Mouse (Mus musculus): ENCODE data around the gene Gm20388. TPM values are rescaled to one million over a fixed set of nuclear protein-coding genes. Genes with fewer than 3 reads are reported as not detected.
"Not testable (repeated sequence)": the region's sequence is repeated elsewhere in the genome, so short reads cannot be mapped to it uniquely, and the experiment has no call there.

Gm20388 gene
- total RNA-seq, 1 experiment from 2014 or later, result 10.0 TPM

GRCm38 (mm10) chr8:124144619-124144980 lies 4234.0 kb downstream of the Gm20388 start:
- ATAC-seq (replicated peaks; ENCODE audit: insufficient number of reproducible peaks, low FRiP score, low TSS enrichment, poor library complexity, severe bottlenecking), result no peak

- ATAC-seq (replicated peaks; ENCODE audit: insufficient number of reproducible peaks, low FRiP score, low TSS enrichment, poor library complexity, severe bottlenecking), result no peak
Observed at GRCm38 (mm10) chr8:124146286-124146685, 4235.6 kb downstream of the Gm20388 start.

- ATAC-seq (replicated peaks; ENCODE audit: insufficient number of reproducible peaks, low FRiP score, low TSS enrichment, poor library complexity, severe bottlenecking), result no peak
Observed at GRCm38 (mm10) chr8:124150009-124150408, 4239.4 kb downstream of the Gm20388 start.

GRCm38 (mm10) chr8:124150536-124150935 lies 4239.9 kb downstream of the Gm20388 start:
- no peak for ATAC-seq (replicated peaks; ENCODE audit: insufficient number of reproducible peaks, low FRiP score, low TSS enrichment, poor library complexity, severe bottlenecking)

- no peak for ATAC-seq (replicated peaks; ENCODE audit: insufficient number of reproducible peaks, low FRiP score, low TSS enrichment, poor library complexity, severe bottlenecking)
Observed at GRCm38 (mm10) chr8:124151881-124152280, 4241.2 kb downstream of the Gm20388 start.

- ATAC-seq (replicated peaks; ENCODE audit: insufficient number of reproducible peaks, low FRiP score, low TSS enrichment, poor library complexity, severe bottlenecking), result no peak
Observed at GRCm38 (mm10) chr8:124152771-124153170, 4242.1 kb downstream of the Gm20388 start.

GRCm38 (mm10) chr8:124156324-124156723 lies 4245.7 kb downstream of the Gm20388 start:
- no peak for ATAC-seq (replicated peaks; ENCODE audit: insufficient number of reproducible peaks, low FRiP score, low TSS enrichment, poor library complexity, severe bottlenecking)

- no peak for ATAC-seq (replicated peaks; ENCODE audit: insufficient number of reproducible peaks, low FRiP score, low TSS enrichment, poor library complexity, severe bottlenecking)
Observed at GRCm38 (mm10) chr8:124161683-124162082, 4251.0 kb downstream of the Gm20388 start.

GRCm38 (mm10) chr8:124163258-124163657 lies 4252.6 kb downstream of the Gm20388 start:
- no peak for ATAC-seq (replicated peaks; ENCODE audit: insufficient number of reproducible peaks, low FRiP score, low TSS enrichment, poor library complexity, severe bottlenecking)

- ATAC-seq (replicated peaks; ENCODE audit: insufficient number of reproducible peaks, low FRiP score, low TSS enrichment, poor library complexity, severe bottlenecking), result no peak
Observed at GRCm38 (mm10) chr8:124169749-124170148, 4259.1 kb downstream of the Gm20388 start.

- no peak for ATAC-seq (replicated peaks; ENCODE audit: insufficient number of reproducible peaks, low FRiP score, low TSS enrichment, poor library complexity, severe bottlenecking)
Observed at GRCm38 (mm10) chr8:124170671-124171070, 4260.0 kb downstream of the Gm20388 start.

- no peak for ATAC-seq (replicated peaks; ENCODE audit: insufficient number of reproducible peaks, low FRiP score, low TSS enrichment, poor library complexity, severe bottlenecking)
Observed at GRCm38 (mm10) chr8:124171557-124172528, 4261.2 kb downstream of the Gm20388 start.

- no peak for ATAC-seq (replicated peaks; ENCODE audit: insufficient number of reproducible peaks, low FRiP score, low TSS enrichment, poor library complexity, severe bottlenecking)
Observed at GRCm38 (mm10) chr8:124173688-124174087, 4263.0 kb downstream of the Gm20388 start.

GRCm38 (mm10) chr8:124176133-124176532 lies 4265.5 kb downstream of the Gm20388 start:
- no peak for ATAC-seq (replicated peaks; ENCODE audit: insufficient number of reproducible peaks, low FRiP score, low TSS enrichment, poor library complexity, severe bottlenecking)

- ATAC-seq (replicated peaks; ENCODE audit: insufficient number of reproducible peaks, low FRiP score, low TSS enrichment, poor library complexity, severe bottlenecking), result not testable (repeated sequence)
Observed at GRCm38 (mm10) chr8:124177092-124177491, 4266.5 kb downstream of the Gm20388 start.

- no peak for ATAC-seq (replicated peaks; ENCODE audit: insufficient number of reproducible peaks, low FRiP score, low TSS enrichment, poor library complexity, severe bottlenecking)
Observed at GRCm38 (mm10) chr8:124180681-124181445, 4270.2 kb downstream of the Gm20388 start.

- ATAC-seq (replicated peaks; ENCODE audit: insufficient number of reproducible peaks, low FRiP score, low TSS enrichment, poor library complexity, severe bottlenecking), result no peak
Observed at GRCm38 (mm10) chr8:124181751-124182150, 4271.1 kb downstream of the Gm20388 start.

GRCm38 (mm10) chr8:124182224-124182623 lies 4271.6 kb downstream of the Gm20388 start:
- no peak for ATAC-seq (replicated peaks; ENCODE audit: insufficient number of reproducible peaks, low FRiP score, low TSS enrichment, poor library complexity, severe bottlenecking)

GRCm38 (mm10) chr8:124184078-124184477 lies 4273.4 kb downstream of the Gm20388 start:
- ATAC-seq (replicated peaks; ENCODE audit: insufficient number of reproducible peaks, low FRiP score, low TSS enrichment, poor library complexity, severe bottlenecking), result no peak

- ATAC-seq (replicated peaks; ENCODE audit: insufficient number of reproducible peaks, low FRiP score, low TSS enrichment, poor library complexity, severe bottlenecking), result no peak
Observed at GRCm38 (mm10) chr8:124184507-124184906, 4273.9 kb downstream of the Gm20388 start.

Measured in monocyte, adult 5-6 weeks (primary cell).